Mouse (Mus musculus) thymus, postnatal 10 days (tissue): ENCODE data around the gene Sync.

Source experiments
- DNase-seq, 2 experiments: peaks; one replicate each; pipeline ENCODE4 v3.0.0; 2021; ENCODE audit warnings: low spot score in 2 of 2

Sync gene

GRCm38 (mm10) chr4:129287472-129287981 is at the start of gene Sync:
Gene Sync, plus strand, starts transcription at chr4:129287617.
- DNase-seq, result no peak

- DNase-seq, result no peak
Measured at GRCm38 (mm10) chr4:129237843-129238441, 49.5 kb upstream of the Sync start.

GRCm38 (mm10) chr4:129238579-129239016 is 48.8 kb upstream of the Sync start:
- DNase-seq, result no peak

- DNase-seq, result no peak
Measured at GRCm38 (mm10) chr4:129239075-129239474, 48.3 kb upstream of the Sync start.

GRCm38 (mm10) chr4:129241898-129242297 is 45.5 kb upstream of the Sync start:
- DNase-seq, result no peak

- DNase-seq, result no peak
Measured at GRCm38 (mm10) chr4:129242327-129242726, 45.1 kb upstream of the Sync start.

- DNase-seq, result no peak
Measured at GRCm38 (mm10) chr4:129242761-129243160, 44.7 kb upstream of the Sync start.

- no peak for DNase-seq
Measured at GRCm38 (mm10) chr4:129244802-129245201, 42.6 kb upstream of the Sync start.

- no peak for DNase-seq
Measured at GRCm38 (mm10) chr4:129246360-129247301, 40.8 kb upstream of the Sync start.

- DNase-seq, result no peak
Measured at GRCm38 (mm10) chr4:129247381-129248242, 39.8 kb upstream of the Sync start.

GRCm38 (mm10) chr4:129248243-129248767 is 39.1 kb upstream of the Sync start:
- DNase-seq, result no peak

GRCm38 (mm10) chr4:129249288-129249687 is 38.1 kb upstream of the Sync start:
- DNase-seq, result no peak

GRCm38 (mm10) chr4:129250759-129251481 is 36.5 kb upstream of the Sync start:
- DNase-seq, result no peak

- DNase-seq, result no peak
Measured at GRCm38 (mm10) chr4:129251482-129252125, 35.8 kb upstream of the Sync start.

GRCm38 (mm10) chr4:129252492-129252891 is 34.9 kb upstream of the Sync start:
- no peak for DNase-seq

- no peak for DNase-seq
Measured at GRCm38 (mm10) chr4:129254571-129254970, 32.8 kb upstream of the Sync start.

GRCm38 (mm10) chr4:129256450-129257380 is 30.7 kb upstream of the Sync start:
- DNase-seq, result no peak

GRCm38 (mm10) chr4:129259101-129259500 is 28.3 kb upstream of the Sync start:
- no peak for DNase-seq

GRCm38 (mm10) chr4:129260678-129261077 is 26.7 kb upstream of the Sync start:
- DNase-seq, result no peak
